ENCODE assay signal across 15 mouse cellular contexts in genomic region chr5:74387143-74387886, GRCm38 (mm10).
DNase-seq lines count a peak whose midpoint lies in the region; ATAC-seq and TF ChIP-seq lines count a peak whose summit lies in the region.
"Had no signal": no experiment of that assay in that cellular context is flagged by ENCODE, and none has a peak within 500 bp of the region (broad histone marks: within the 10 kb centered on the region; RNA-seq: fewer than 3 reads in every experiment).

No protein-coding gene starts in this region.

- 14% methylated on average over 1 of the region's 1 CpGs for WGBS in embryonic facial prominence, embryonic 15.5 days
- WGBS in heart, embryonic 14.5 days: 40% methylated on average over 1 of the region's 1 CpGs
- WGBS in limb, embryonic 14.5 days: 11% methylated on average over 1 of the region's 1 CpGs
- WGBS in forebrain, embryonic 16.5 days: 76% methylated on average over 1 of the region's 1 CpGs

- DNase-seq in gastrocnemius, adult 2 months: peak; percentile 64
- no peak for DNase-seq in gastrocnemius, postnatal 4 days (ENCODE audit: low spot score in 2 of 2)
- peak; percentile 60 for DNase-seq in limb, embryonic 14.5 days (ENCODE audit: low spot score)
- no peak for DNase-seq in embryo, embryonic 10.5 days (ENCODE audit: low spot score)
- no peak for DNase-seq in left cerebral cortex, adult 18-20 months (ENCODE audit: low spot score in 2 of 2)
- DNase-seq: cerebellum, adult 2 months; kidney, adult 8-10 months; retina, postnatal 1 day; thymus, adult 18-20 months had no signal

- H3K4me2 ChIP-seq in embryonic facial prominence, embryonic 15.5 days (replicated peaks): no peak overlapping the region
- no peak overlapping the region for H3K4me2 ChIP-seq in heart, embryonic 14.5 days (ENCODE audit: low read length)
- no peak overlapping the region for H3K4me2 ChIP-seq in limb, embryonic 14.5 days (replicated peaks; ENCODE audit: low read depth, low read length, severe bottlenecking)
- no peak overlapping the region for H3K4me2 ChIP-seq in forebrain, embryonic 16.5 days (ENCODE audit: low read length)
- H3K4me2 ChIP-seq: lung, embryonic 15.5 days had no signal

- TF ChIP-seq POLR2A in limb, embryonic 14.5 days (IDR thresholded peaks at IDR 0.05; ENCODE audit: borderline replicate concordance, extremely low read depth, insufficient read depth, insufficient read length): no peak

- H3K9me3 ChIP-seq in embryonic facial prominence, embryonic 15.5 days (replicated peaks): no peaks in the 10 kb centered on the region
- no peaks in the 10 kb centered on the region for H3K9me3 ChIP-seq in heart, embryonic 14.5 days (ENCODE audit: control insufficient read depth, low read length)
- H3K9me3 ChIP-seq in limb, embryonic 14.5 days (ENCODE audit: control insufficient read depth, low read length): no peaks in the 10 kb centered on the region
- no peaks in the 10 kb centered on the region for H3K9me3 ChIP-seq in forebrain, embryonic 16.5 days (ENCODE audit: control insufficient read depth, low read length)
- H3K9me3 ChIP-seq: lung, embryonic 15.5 days; megakaryocyte, embryonic 14.5 days had no signal

- H3K4me1 ChIP-seq in embryonic facial prominence, embryonic 15.5 days: peaks cover 29% of the 10 kb centered on the region
- H3K4me1 ChIP-seq in heart, embryonic 14.5 days (ENCODE audit: control insufficient read depth in 2 of 2, insufficient read depth in 2 of 2, low read length in 2 of 2): peaks cover 11 to 28% of the 10 kb centered on the region in 2 experiments
- H3K4me1 ChIP-seq in limb, embryonic 14.5 days (ENCODE audit: control insufficient read depth, insufficient read depth, low read length): peaks cover 38% of the 10 kb centered on the region
- H3K4me1 ChIP-seq in forebrain, embryonic 16.5 days (replicated peaks; ENCODE audit: control insufficient read depth, insufficient read depth, low read length): peaks cover 15% of the 10 kb centered on the region
- H3K4me1 ChIP-seq: megakaryocyte, embryonic 14.5 days had no signal

- H3K36me3 ChIP-seq in embryonic facial prominence, embryonic 15.5 days: no peaks in the 10 kb centered on the region
- no peaks in the 10 kb centered on the region for H3K36me3 ChIP-seq in heart, embryonic 14.5 days (ENCODE audit: control insufficient read depth, insufficient read depth, low read length)
- no peaks in the 10 kb centered on the region for H3K36me3 ChIP-seq in limb, embryonic 14.5 days (ENCODE audit: control insufficient read depth, insufficient read depth, low read length)
- no peaks in the 10 kb centered on the region for H3K36me3 ChIP-seq in forebrain, embryonic 16.5 days (ENCODE audit: control insufficient read depth, insufficient read depth)
- H3K36me3 ChIP-seq: lung, embryonic 15.5 days had no signal

- H3K9ac ChIP-seq in embryonic facial prominence, embryonic 15.5 days: no peak overlapping the region
- no peak overlapping the region for H3K9ac ChIP-seq in heart, embryonic 14.5 days (ENCODE audit: low read length)
- H3K9ac ChIP-seq in limb, embryonic 14.5 days (ENCODE audit: low read depth, low read length, severe bottlenecking): no peak overlapping the region
- H3K9ac ChIP-seq in forebrain, embryonic 16.5 days (replicated peaks; ENCODE audit: low read depth, low read length): no peak overlapping the region
- H3K9ac ChIP-seq: lung, embryonic 15.5 days had no signal

- H3K27ac ChIP-seq in gastrocnemius, adult 2 months: peak overlapping the region; percentile 78
- 0 out of 2 replicates have a peak overlapping the region, but pooled peaks have one; percentile 7 for H3K27ac ChIP-seq in embryonic facial prominence, embryonic 15.5 days (replicated peaks)
- peak overlapping the region; percentile 25 to 29; a peak in 2 of 4 replicates for H3K27ac ChIP-seq in heart, embryonic 14.5 days (replicated peaks in 1 of 2; ENCODE audit: control insufficient read depth in 1 of 2, insufficient read depth in 1 of 2, low read depth in 2 of 2, low read length in 2 of 2)
- H3K27ac ChIP-seq in limb, embryonic 14.5 days (replicated peaks; ENCODE audit: low read depth, low read length): peak overlapping the region; percentile 79
- no peak overlapping the region for H3K27ac ChIP-seq in forebrain, embryonic 16.5 days (ENCODE audit: low read length)

- TF ChIP-seq CTCF in gastrocnemius, adult 2 months (IDR thresholded peaks at IDR 0.05): no peak

- intact Hi-C loops in gastrocnemius, adult 2 months (cut with DNase I): no loop called here

- ATAC-seq in embryonic facial prominence, embryonic 15.5 days (ENCODE audit: insufficient number of reproducible peaks, low FRiP score, low TSS enrichment, low read depth): peak; percentile 63
- ATAC-seq in heart, embryonic 14.5 days (ENCODE audit: insufficient number of reproducible peaks, insufficient read depth, low FRiP score, low read depth): no peak
- ATAC-seq in limb, embryonic 14.5 days (ENCODE audit: low FRiP score, low read depth): peak; percentile 32; the same call in 1 of the 2 replicates
- no peak; the same call in 1 of the 2 replicates for ATAC-seq in forebrain, embryonic 16.5 days
- ATAC-seq: Patski had no signal

- no peak overlapping the region for H3K4me3 ChIP-seq in gastrocnemius, adult 2 months
- no peak overlapping the region for H3K4me3 ChIP-seq in embryonic facial prominence, embryonic 15.5 days (replicated peaks)
- H3K4me3 ChIP-seq in heart, embryonic 14.5 days (ENCODE audit: control insufficient read depth in 1 of 2, insufficient read depth in 1 of 2, low read depth in 1 of 2, low read length in 2 of 2): no peak overlapping the region
- no peak overlapping the region for H3K4me3 ChIP-seq in limb, embryonic 14.5 days (replicated peaks; ENCODE audit: low read length)
- H3K4me3 ChIP-seq in forebrain, embryonic 16.5 days (replicated peaks; ENCODE audit: low read length): no peak overlapping the region
- H3K4me3 ChIP-seq: lung, embryonic 15.5 days; megakaryocyte, embryonic 14.5 days had no signal

- H3K27me3 ChIP-seq in embryonic facial prominence, embryonic 15.5 days: no peaks in the 10 kb centered on the region
- H3K27me3 ChIP-seq in heart, embryonic 14.5 days (ENCODE audit: control insufficient read depth, insufficient read depth, low read length): no peaks in the 10 kb centered on the region
- H3K27me3 ChIP-seq in limb, embryonic 14.5 days (ENCODE audit: control insufficient read depth, insufficient read depth, low read length): no peaks in the 10 kb centered on the region
- H3K27me3 ChIP-seq in forebrain, embryonic 16.5 days (replicated peaks; ENCODE audit: control insufficient read depth, insufficient read depth, low read length): no peaks in the 10 kb centered on the region
- H3K27me3 ChIP-seq: lung, embryonic 15.5 days; megakaryocyte, embryonic 14.5 days; Patski had no signal

Comparison
In these comparisons a context has a peak if more than half of its experiments do, and no peak if none do; other contexts are left out.
1. DNase-seq: peak in gastrocnemius, adult 2 months (single experiment) and limb, embryonic 14.5 days (single experiment); none in gastrocnemius, postnatal 4 days (0 of 2), embryo, embryonic 10.5 days (single experiment) and left cerebral cortex, adult 18-20 months (0 of 2).
2. ATAC-seq: peak in embryonic facial prominence, embryonic 15.5 days (single experiment) and limb, embryonic 14.5 days (single experiment); none in heart, embryonic 14.5 days (single experiment) and forebrain, embryonic 16.5 days (single experiment).